8 mouse cellular contexts compared by ENCODE assay signal in the genomic region with DNA sequence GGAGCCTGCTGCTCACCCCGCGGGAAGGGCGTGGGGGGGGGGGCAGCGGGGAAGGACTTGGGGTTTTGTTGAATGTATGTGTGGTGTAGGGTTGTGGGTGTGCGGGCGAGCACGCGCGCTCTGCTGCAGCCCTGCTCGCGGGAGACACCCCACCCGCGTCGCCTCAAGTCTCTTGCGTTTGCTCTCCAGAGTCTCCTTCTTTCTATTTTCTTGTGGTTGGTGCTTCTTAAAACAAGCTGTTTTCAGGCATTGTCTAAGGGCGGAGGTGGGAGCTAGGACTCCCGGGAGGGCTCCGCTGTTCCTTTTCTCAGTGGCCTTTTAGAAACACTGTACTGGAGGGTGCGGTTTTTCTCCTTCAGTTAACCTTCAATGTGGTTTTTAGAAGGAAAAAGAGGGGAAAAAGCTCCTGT. TPM values are rescaled to one million over a fixed set of nuclear protein-coding genes. Genes with fewer than 3 reads are reported as not detected.
DNase-seq lines count a peak whose midpoint lies in the region; ATAC-seq and TF ChIP-seq lines count a peak whose summit lies in the region.

A gene (minus strand): TSS at position 87 of the 410 bp plus-strand sequence.

- H3K4me3 ChIP-seq in lung, adult 2 months (replicated peaks; ENCODE audit: extremely low read depth, low read depth, low read length): peak within 1 kb of the TSS; percentile 72
- H3K4me3 ChIP-seq in intestine, embryonic 15.5 days (replicated peaks): peak within 1 kb of the TSS; percentile 83
- peak within 1 kb of the TSS; percentile 96 for H3K4me3 ChIP-seq in midbrain, embryonic 10.5 days

- peak within 1 kb of the TSS; percentile 71 for H3K4me2 ChIP-seq in intestine, embryonic 15.5 days (replicated peaks)

- H3K27ac ChIP-seq in intestine, embryonic 15.5 days: peak within 1 kb of the TSS; percentile 93
- peak within 1 kb of the TSS; percentile 98 for H3K27ac ChIP-seq in midbrain, embryonic 10.5 days (replicated peaks)

- H3K9ac ChIP-seq in intestine, embryonic 15.5 days: peak within 1 kb of the TSS; percentile 94

- DNase-seq in lung, adult 2 months: no peak
- no peak for DNase-seq in lung, postnatal 4 days
- DNase-seq in adrenal gland, postnatal 25 days: no peak
- no peak for DNase-seq in gastrocnemius, postnatal 10 days
- no peak for DNase-seq in midbrain, embryonic 10.5 days (ENCODE audit: low spot score)
- no peak for DNase-seq in retina, embryonic 14.5 days (ENCODE audit: low spot score)
- DNase-seq in cerebellum, postnatal 4 days (ENCODE audit: low spot score in 2 of 2): no peak

- H3K27me3 ChIP-seq in intestine, embryonic 15.5 days (replicated peaks): no peaks in the 10 kb centered on the region
- peaks cover 18% of the 10 kb centered on the region for H3K27me3 ChIP-seq in midbrain, embryonic 10.5 days (ENCODE audit: low read depth, poor library complexity, severe bottlenecking)

- H3K36me3 ChIP-seq in intestine, embryonic 15.5 days: no peaks in the 10 kb centered on the region
- H3K36me3 ChIP-seq in midbrain, embryonic 10.5 days: no peaks in the 10 kb centered on the region

- no peaks in the 10 kb centered on the region for H3K9me3 ChIP-seq in intestine, embryonic 15.5 days
- H3K9me3 ChIP-seq in midbrain, embryonic 10.5 days (replicated peaks): no peaks in the 10 kb centered on the region

- TF ChIP-seq POLR2A in lung, adult 2 months (IDR thresholded peaks at IDR 0.05; ENCODE audit: borderline replicate concordance, extremely low read depth, low read depth, low read length): no peak

- TF ChIP-seq CTCF in lung, adult 2 months (IDR thresholded peaks at IDR 0.05; ENCODE audit: insufficient read depth, low read length): no peak

- H3K4me1 ChIP-seq in lung, adult 2 months (ENCODE audit: control insufficient read depth, insufficient read depth, low read length): peaks cover 11% of the 10 kb centered on the region; the same call in 1 of the 2 replicates
- peaks cover 21% of the 10 kb centered on the region for H3K4me1 ChIP-seq in intestine, embryonic 15.5 days (replicated peaks)
- peaks cover 29% of the 10 kb centered on the region for H3K4me1 ChIP-seq in midbrain, embryonic 10.5 days

- peak; percentile 48 for ATAC-seq in intestine, embryonic 15.5 days

- 2% methylated on average over 19 of the region's 19 CpGs for WGBS in lung, adult 2 months
- WGBS in intestine, embryonic 15.5 days: under 1% methylated on average over 19 of the region's 19 CpGs
- WGBS in midbrain, embryonic 10.5 days: 0% methylated on average over 19 of the region's 19 CpGs

RNA-seq across cellular contexts. Expression of the gene that starts here (rescaled TPM):
- polyA plus RNA-seq in lung, adult 2 months (2012; rRNA removed): 76.1 and 85.7 TPM in 2 replicates
- total RNA-seq in adrenal gland, postnatal 25 days (2021): 194 and 195 TPM in 2 replicates
- total RNA-seq in gastrocnemius, postnatal 10 days (2021): 100 to 1,000 TPM; 485 to 609 TPM
- polyA plus RNA-seq in intestine, embryonic 15.5 days (2015; fragmentation: Nextera tagmentation; extraction: Ambion mirVana): 1,739 and 2,151 TPM in 2 replicates
- polyA plus RNA-seq in midbrain, embryonic 10.5 days (2016; fragmentation: Nextera tagmentation; extraction: Ambion mirVana): 2,755 and 2,780 TPM in 2 replicates

Comparison
In these comparisons a context has a peak if more than half of its experiments do, and no peak if none do; other contexts are left out.
1. RNA of the gene that starts here (polyA plus RNA-seq): 2,755 to 2,780 TPM in midbrain, embryonic 10.5 days and 1,739 to 2,151 TPM in intestine, embryonic 15.5 days; 76.1 to 85.7 TPM in lung, adult 2 months; every median in the first group is over 10 times any median in the second.
2. Peak in every context shown above with its lines, with median percentiles within 50 percentile points of each other: H3K4me3 ChIP-seq.